Mouse (Mus musculus): ENCODE results near the gene Scyl2.

The Scyl2 gene

DNA sequence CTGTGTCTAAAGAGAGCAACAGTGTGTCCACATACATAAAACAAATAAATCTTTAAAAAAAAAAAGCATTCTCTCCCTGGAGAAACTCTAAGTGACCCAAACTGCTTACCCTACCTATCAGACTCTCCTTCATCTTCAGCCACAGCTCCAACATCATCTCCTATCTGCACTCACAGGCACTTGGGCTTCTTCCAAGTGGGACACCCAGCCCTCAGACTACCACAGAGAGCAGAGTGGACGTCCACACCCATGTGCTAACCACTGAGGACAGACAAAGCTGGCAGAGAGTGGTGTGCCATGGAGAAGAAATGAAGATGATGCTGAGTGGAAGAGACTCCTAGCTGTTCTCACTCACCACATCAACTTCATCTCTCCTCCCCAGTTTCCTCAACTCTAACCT is 90.6 kb downstream of the Scyl2 start:
- no peak for DNase-seq (ENCODE audit: low spot score)

DNA sequence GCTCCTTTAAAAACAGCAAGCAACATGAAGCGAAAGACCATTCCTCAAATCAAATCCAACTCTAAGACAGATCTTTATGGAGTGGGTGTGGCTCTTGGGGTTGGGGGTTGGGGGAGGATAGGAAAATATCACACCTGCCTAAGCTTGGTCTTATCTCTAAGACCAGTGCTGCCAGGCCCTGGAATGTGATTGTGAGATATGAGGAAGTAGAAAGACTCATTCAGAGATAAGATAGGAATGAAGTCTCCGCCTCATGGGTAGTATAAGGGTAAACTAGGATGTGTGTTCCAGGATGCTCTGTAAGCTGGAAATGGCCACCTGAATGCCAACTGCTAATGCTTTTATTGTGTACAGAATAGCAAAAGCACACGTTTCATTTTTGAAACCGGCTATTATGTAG is 91.8 kb downstream of the Scyl2 start:
- DNase-seq (ENCODE audit: low spot score): no peak

DNA sequence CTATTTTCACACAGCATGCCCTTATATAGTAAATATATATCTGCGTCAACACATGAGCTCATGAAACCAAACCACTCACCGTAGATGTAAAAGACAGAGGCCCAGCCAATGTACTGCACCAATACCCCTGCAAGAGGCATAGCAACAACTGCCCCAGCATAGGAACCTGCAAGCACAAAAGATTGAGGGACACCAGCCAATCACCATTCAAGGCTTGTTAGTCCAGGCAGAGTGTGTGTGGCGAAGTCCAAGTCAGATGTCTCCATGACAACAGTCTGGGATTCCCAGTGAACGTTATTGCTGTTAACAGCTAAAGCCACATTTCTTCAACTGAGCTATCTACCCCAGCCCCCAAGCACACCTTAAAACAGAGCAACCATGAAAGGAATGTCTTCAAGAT is 93.3 kb downstream of the Scyl2 start:
- no peak for DNase-seq (ENCODE audit: low spot score)

DNA sequence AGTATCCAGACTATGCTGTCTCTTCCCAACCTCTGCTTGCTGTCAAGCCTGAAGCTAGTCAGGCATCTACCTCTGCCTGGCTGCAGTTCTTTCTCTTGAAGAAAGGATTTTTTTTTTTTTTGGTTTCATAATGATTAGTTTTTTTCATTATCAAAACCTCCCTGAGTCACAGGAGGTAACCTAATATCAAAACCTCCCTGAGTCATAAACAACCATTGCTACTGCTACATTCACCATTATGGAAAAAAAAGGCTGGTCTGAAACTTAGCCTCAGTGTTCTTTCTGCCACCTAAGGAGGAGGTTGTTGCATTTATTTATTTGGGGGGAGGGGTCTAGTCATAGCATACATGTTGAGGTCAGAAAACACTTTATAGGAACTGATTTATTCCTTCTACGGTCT is 96.2 kb downstream of the Scyl2 start:
- no peak for DNase-seq (ENCODE audit: low spot score)

Data from ovary, postnatal 36 days (tissue).